In the genomic region with DNA sequence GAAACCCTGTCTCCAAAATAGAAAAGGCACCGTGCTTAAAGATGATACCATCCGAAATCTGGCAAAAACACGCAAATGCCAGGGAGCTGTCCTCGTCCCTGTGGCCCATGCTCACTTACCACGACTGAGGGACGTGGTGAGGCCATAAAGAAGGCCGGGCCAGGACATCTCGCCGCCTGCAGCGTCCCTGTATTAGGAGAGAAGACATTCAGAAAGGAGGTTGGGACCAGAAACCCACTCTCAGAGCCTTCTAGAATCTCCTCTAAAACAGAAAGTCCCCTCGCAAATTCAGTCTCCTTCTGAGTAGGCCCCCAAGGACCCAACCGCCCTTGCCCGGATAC, we compare ENCODE assay signal across 8 mouse cellular contexts. TPM values are rescaled to one million over a fixed set of nuclear protein-coding genes. Genes with fewer than 3 reads are reported as not detected.
DNase-seq lines count a peak whose midpoint lies in the region; ATAC-seq lines count a peak whose summit lies in the region.

No protein-coding gene starts in this region.

- under 1% methylated on average over 13 of the region's 13 CpGs for WGBS in kidney, embryonic 16.5 days
- WGBS in embryonic facial prominence, embryonic 10.5 days = 2% methylated on average over 13 of the region's 13 CpGs
- WGBS in hindbrain, embryonic 15.5 days = 1% methylated on average over 13 of the region's 13 CpGs
- WGBS in midbrain, embryonic 13.5 days = 2% methylated on average over 13 of the region's 13 CpGs

- intact Hi-C loops in left cerebral cortex, postnatal 10 days (cut with DNase I) = no loop called here

- no peak for DNase-seq in kidney, postnatal 4 days
- no peak for DNase-seq in embryonic facial prominence, embryonic 10.5 days (ENCODE audit: low spot score)
- DNase-seq in frontal cortex, postnatal 10 days (ENCODE audit: low spot score in 2 of 2) = no peak
- DNase-seq in left cerebral cortex, postnatal 10 days (ENCODE audit: extremely low spot score in 1 of 2, low spot score in 2 of 2) = no peak
- no peak for DNase-seq in right cerebral cortex, postnatal 36 days (ENCODE audit: low spot score in 2 of 2)

- H3K9ac ChIP-seq in kidney, embryonic 16.5 days (replicated peaks; ENCODE audit: low read length) = peak overlapping the region; percentile 83
- peak overlapping the region; percentile 85 for H3K9ac ChIP-seq in hindbrain, embryonic 15.5 days
- peak overlapping the region; percentile 88 for H3K9ac ChIP-seq in midbrain, embryonic 13.5 days (replicated peaks)

- peak overlapping the region; percentile 58 for H3K4me3 ChIP-seq in kidney, embryonic 16.5 days (ENCODE audit: low read length)
- peak overlapping the region; percentile 74 for H3K4me3 ChIP-seq in embryonic facial prominence, embryonic 10.5 days
- H3K4me3 ChIP-seq in hindbrain, embryonic 15.5 days = peak overlapping the region; percentile 53
- H3K4me3 ChIP-seq in midbrain, embryonic 13.5 days (replicated peaks) = peak overlapping the region; percentile 67

- no peaks in the 10 kb centered on the region for H3K27me3 ChIP-seq in kidney, embryonic 16.5 days (ENCODE audit: insufficient read depth, low read length)
- no peaks in the 10 kb centered on the region for H3K27me3 ChIP-seq in embryonic facial prominence, embryonic 10.5 days (replicated peaks; ENCODE audit: low read depth, poor library complexity, severe bottlenecking)
- H3K27me3 ChIP-seq in hindbrain, embryonic 15.5 days = no peaks in the 10 kb centered on the region
- no peaks in the 10 kb centered on the region for H3K27me3 ChIP-seq in midbrain, embryonic 13.5 days

- peaks cover 11% of the 10 kb centered on the region for H3K4me1 ChIP-seq in kidney, embryonic 16.5 days (ENCODE audit: insufficient read depth, low read length)
- H3K4me1 ChIP-seq in embryonic facial prominence, embryonic 10.5 days = peaks cover 23% of the 10 kb centered on the region
- H3K4me1 ChIP-seq in hindbrain, embryonic 15.5 days (replicated peaks) = peaks cover 19% of the 10 kb centered on the region
- H3K4me1 ChIP-seq in midbrain, embryonic 13.5 days (replicated peaks) = peaks cover 14% of the 10 kb centered on the region

- H3K9me3 ChIP-seq in kidney, embryonic 16.5 days (ENCODE audit: low read length) = no peaks in the 10 kb centered on the region
- no peaks in the 10 kb centered on the region for H3K9me3 ChIP-seq in embryonic facial prominence, embryonic 10.5 days
- H3K9me3 ChIP-seq in hindbrain, embryonic 15.5 days = no peaks in the 10 kb centered on the region
- H3K9me3 ChIP-seq in midbrain, embryonic 13.5 days = no peaks in the 10 kb centered on the region

- H3K4me2 ChIP-seq in kidney, embryonic 16.5 days (replicated peaks; ENCODE audit: low read depth, low read length) = peak overlapping the region; percentile 75
- peak overlapping the region; percentile 83 for H3K4me2 ChIP-seq in hindbrain, embryonic 15.5 days
- peak overlapping the region; percentile 86 for H3K4me2 ChIP-seq in midbrain, embryonic 13.5 days (replicated peaks)

- H3K27ac ChIP-seq in kidney, embryonic 16.5 days (ENCODE audit: low read length) = peak overlapping the region; percentile 54; the same call in 1 of the 2 replicates
- H3K27ac ChIP-seq in embryonic facial prominence, embryonic 10.5 days (replicated peaks) = peak overlapping the region; percentile 95
- H3K27ac ChIP-seq in hindbrain, embryonic 15.5 days (replicated peaks) = peak overlapping the region; percentile 71
- peak overlapping the region; percentile 63 for H3K27ac ChIP-seq in midbrain, embryonic 13.5 days

- ATAC-seq in kidney, embryonic 16.5 days (ENCODE audit: low FRiP score, low TSS enrichment) = peak; percentile 22; the same call in 1 of the 2 replicates
- peak; percentile 31 for ATAC-seq in hindbrain, embryonic 15.5 days (ENCODE audit: low FRiP score, low read depth)
- peak; percentile 29 for ATAC-seq in midbrain, embryonic 13.5 days

- H3K36me3 ChIP-seq in kidney, embryonic 16.5 days (ENCODE audit: insufficient read depth, low read length) = peaks cover 30% of the 10 kb centered on the region
- H3K36me3 ChIP-seq in embryonic facial prominence, embryonic 10.5 days (replicated peaks) = peaks cover 63% of the 10 kb centered on the region
- peaks cover 15% of the 10 kb centered on the region; the same call in 1 of the 2 replicates for H3K36me3 ChIP-seq in hindbrain, embryonic 15.5 days
- H3K36me3 ChIP-seq in midbrain, embryonic 13.5 days = peaks cover 47% of the 10 kb centered on the region

RNA-seq across cellular contexts. Expression of gene Mrps12, which starts 0.3 kb away (rescaled TPM):
- 141 and 143 TPM in 2 replicates for polyA plus RNA-seq in kidney, embryonic 16.5 days (2015; fragmentation: Nextera tagmentation; extraction: Ambion mirVana)
- 163 and 164 TPM in 2 replicates for polyA plus RNA-seq in embryonic facial prominence, embryonic 10.5 days (2016; fragmentation: Nextera tagmentation; extraction: Ambion mirVana)
- 113 TPM in 2 replicates for polyA plus RNA-seq in hindbrain, embryonic 15.5 days (2015; fragmentation: Nextera tagmentation; extraction: Ambion mirVana)
- polyA plus RNA-seq in midbrain, embryonic 13.5 days (2015; fragmentation: Nextera tagmentation; extraction: Ambion mirVana) = 108 and 112 TPM in 2 replicates
- 10 to 100 TPM; 53.9 to 54.7 TPM for total RNA-seq in left cerebral cortex, postnatal 10 days (2021)

RNA-seq across cellular contexts. Expression of gene Sars2, which starts 0.5 kb away (rescaled TPM):
- 32.8 and 34.2 TPM in 2 replicates for polyA plus RNA-seq in kidney, embryonic 16.5 days (2015; fragmentation: Nextera tagmentation; extraction: Ambion mirVana)
- polyA plus RNA-seq in embryonic facial prominence, embryonic 10.5 days (2016; fragmentation: Nextera tagmentation; extraction: Ambion mirVana) = 40.3 and 44.6 TPM in 2 replicates
- polyA plus RNA-seq in hindbrain, embryonic 15.5 days (2015; fragmentation: Nextera tagmentation; extraction: Ambion mirVana) = 19.5 TPM in 2 replicates
- 22.4 and 22.9 TPM in 2 replicates for polyA plus RNA-seq in midbrain, embryonic 13.5 days (2015; fragmentation: Nextera tagmentation; extraction: Ambion mirVana)
- total RNA-seq in left cerebral cortex, postnatal 10 days (2021) = 10 to 100 TPM; 15.6 to 16.0 TPM

RNA-seq across cellular contexts. Expression of gene Ccer2, which starts 14.6 kb away (rescaled TPM):
- polyA plus RNA-seq in kidney, embryonic 16.5 days (2015; fragmentation: Nextera tagmentation; extraction: Ambion mirVana) = not detected in 2 replicates
- 0.49 and 2.1 TPM in 2 replicates for polyA plus RNA-seq in embryonic facial prominence, embryonic 10.5 days (2016; fragmentation: Nextera tagmentation; extraction: Ambion mirVana)
- polyA plus RNA-seq in hindbrain, embryonic 15.5 days (2015; fragmentation: Nextera tagmentation; extraction: Ambion mirVana) = 0.54 and 0.71 TPM in 2 replicates
- polyA plus RNA-seq in midbrain, embryonic 13.5 days (2015; fragmentation: Nextera tagmentation; extraction: Ambion mirVana) = 0.26 and 0.58 TPM in 2 replicates
- 1 to 10 TPM in 1 of 2 experiments, under 1 TPM in 1; 0.45 to 1.4 TPM for total RNA-seq in left cerebral cortex, postnatal 10 days (2021)

RNA-seq across cellular contexts. Expression of gene Fbxo17, which starts 24.7 kb away (rescaled TPM):
- 9.4 and 9.9 TPM in 2 replicates for polyA plus RNA-seq in kidney, embryonic 16.5 days (2015; fragmentation: Nextera tagmentation; extraction: Ambion mirVana)
- polyA plus RNA-seq in embryonic facial prominence, embryonic 10.5 days (2016; fragmentation: Nextera tagmentation; extraction: Ambion mirVana) = 11.9 and 14.3 TPM in 2 replicates
- polyA plus RNA-seq in hindbrain, embryonic 15.5 days (2015; fragmentation: Nextera tagmentation; extraction: Ambion mirVana) = 4.1 and 5.2 TPM in 2 replicates
- 3.3 and 4.0 TPM in 2 replicates for polyA plus RNA-seq in midbrain, embryonic 13.5 days (2015; fragmentation: Nextera tagmentation; extraction: Ambion mirVana)
- total RNA-seq in left cerebral cortex, postnatal 10 days (2021) = 1 to 10 TPM; 1.5 to 2.5 TPM

RNA-seq across cellular contexts. Expression of gene Sirt2, which starts 25.2 kb away (rescaled TPM):
- polyA plus RNA-seq in kidney, embryonic 16.5 days (2015; fragmentation: Nextera tagmentation; extraction: Ambion mirVana) = 67.3 and 75.0 TPM in 2 replicates
- polyA plus RNA-seq in embryonic facial prominence, embryonic 10.5 days (2016; fragmentation: Nextera tagmentation; extraction: Ambion mirVana) = 64.4 and 64.8 TPM in 2 replicates
- 112 and 125 TPM in 2 replicates for polyA plus RNA-seq in hindbrain, embryonic 15.5 days (2015; fragmentation: Nextera tagmentation; extraction: Ambion mirVana)
- polyA plus RNA-seq in midbrain, embryonic 13.5 days (2015; fragmentation: Nextera tagmentation; extraction: Ambion mirVana) = 102 and 108 TPM in 2 replicates
- total RNA-seq in left cerebral cortex, postnatal 10 days (2021) = 100 to 1,000 TPM; 131 to 154 TPM
